Mouse (Mus musculus): ENCODE measurements around the gene Baiap2l1.

The Baiap2l1 gene

DNA sequence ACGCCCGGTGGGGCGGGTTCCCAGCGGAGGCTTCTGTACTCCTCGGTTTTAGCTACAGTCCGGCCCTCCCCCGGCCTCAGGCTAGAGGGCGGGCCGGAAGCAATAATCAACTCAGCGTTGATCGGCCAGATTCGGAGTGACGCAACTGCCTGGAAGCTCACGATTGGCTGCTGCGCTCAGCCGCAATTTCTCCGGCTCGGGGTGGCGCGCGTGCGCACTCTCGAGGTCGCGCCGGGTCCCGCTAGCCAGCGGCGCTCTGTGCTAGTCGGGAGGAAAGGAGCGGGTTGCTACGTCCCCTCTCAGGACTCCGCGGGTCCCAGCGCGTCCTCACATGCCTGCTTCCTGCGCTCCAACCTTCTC is 134.4 kb downstream of the Baiap2l1 start, which contains the start of gene Tecpr1:
Gene Tecpr1 (minus strand): TSS at position 113 of the 360 bp plus-strand sequence.
- peak; percentile 90 to 91 for DNase-seq

DNA sequence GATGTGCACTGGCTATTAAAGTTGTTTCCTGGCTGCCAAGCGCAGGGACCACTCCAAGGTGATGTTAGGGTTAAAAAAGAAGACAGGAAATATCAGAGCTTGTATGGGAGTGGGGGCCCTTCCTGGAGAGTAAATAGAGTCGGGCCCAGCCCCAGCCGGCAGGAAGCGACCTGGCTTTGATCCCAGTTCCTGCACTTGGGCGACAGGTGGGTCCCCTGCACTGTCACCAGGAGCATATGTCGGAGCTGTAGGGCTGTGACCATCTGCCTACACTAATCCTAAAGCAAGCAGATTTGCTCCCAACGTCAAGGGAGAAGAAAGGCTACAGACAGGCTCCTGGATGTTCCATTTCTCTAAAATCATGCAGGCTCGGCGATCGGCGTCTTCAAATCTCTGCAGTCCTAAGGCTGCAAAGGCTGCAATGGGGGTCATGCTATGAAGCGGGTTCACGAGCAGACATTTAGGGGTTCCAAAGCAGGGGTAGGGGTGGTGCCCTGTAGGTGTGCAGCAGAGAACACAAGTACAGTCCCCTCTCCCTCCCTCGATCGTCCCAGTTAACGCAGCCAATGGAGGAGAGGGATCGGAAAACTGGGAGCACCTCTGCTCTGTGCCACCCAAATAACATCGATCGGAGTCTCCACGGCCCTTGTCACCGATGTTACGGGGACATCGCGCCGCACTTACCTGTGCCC is 135.0 kb downstream of the Baiap2l1 start:
- DNase-seq = peak in 1 of 2 experiments; percentile 28

DNA sequence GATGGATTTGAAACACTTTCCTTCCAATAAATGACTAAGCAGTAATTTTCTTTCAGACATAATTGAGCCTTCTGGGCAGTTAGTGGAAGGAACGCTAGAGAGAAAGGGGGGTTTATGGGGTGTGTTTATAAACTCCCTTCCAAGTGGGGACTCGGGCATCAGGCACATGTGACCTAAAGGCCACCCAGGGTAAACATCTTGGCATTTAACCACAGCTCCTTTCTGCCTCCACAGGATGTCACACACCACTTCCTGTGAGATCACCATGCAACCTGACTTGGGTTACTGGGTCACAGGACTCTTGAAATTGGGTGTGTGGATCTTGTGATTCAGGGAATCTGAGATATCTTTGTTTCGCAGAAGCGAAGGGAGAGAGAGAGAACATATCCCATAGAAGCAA is 136.6 kb downstream of the Baiap2l1 start:
- DNase-seq = peak in 1 of 2 experiments; percentile 13

- DNase-seq = no peak
Measured at GRCm38 (mm10) chr5:144219936-144220335, 138.0 kb downstream of the Baiap2l1 start.

DNA sequence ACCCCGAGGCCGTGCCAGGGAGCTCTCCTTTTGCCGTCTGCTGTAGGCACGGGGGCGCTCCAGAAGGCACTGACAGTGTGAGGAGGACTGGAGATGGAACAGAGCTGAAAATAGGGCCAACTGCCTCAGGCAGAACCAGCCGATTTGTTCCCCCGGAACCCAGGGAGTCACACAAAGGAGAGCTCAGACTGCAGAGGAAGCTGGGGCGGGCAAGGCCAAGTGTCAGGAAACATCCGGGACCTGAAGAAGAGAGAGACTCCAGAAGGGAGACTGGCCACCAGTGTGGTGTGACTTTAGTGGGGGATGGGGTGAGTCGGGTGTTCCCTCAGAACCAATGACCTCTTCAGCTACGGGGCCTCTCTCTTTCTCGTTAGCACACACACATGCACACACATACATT is 138.6 kb downstream of the Baiap2l1 start:
- DNase-seq = no peak

DNA sequence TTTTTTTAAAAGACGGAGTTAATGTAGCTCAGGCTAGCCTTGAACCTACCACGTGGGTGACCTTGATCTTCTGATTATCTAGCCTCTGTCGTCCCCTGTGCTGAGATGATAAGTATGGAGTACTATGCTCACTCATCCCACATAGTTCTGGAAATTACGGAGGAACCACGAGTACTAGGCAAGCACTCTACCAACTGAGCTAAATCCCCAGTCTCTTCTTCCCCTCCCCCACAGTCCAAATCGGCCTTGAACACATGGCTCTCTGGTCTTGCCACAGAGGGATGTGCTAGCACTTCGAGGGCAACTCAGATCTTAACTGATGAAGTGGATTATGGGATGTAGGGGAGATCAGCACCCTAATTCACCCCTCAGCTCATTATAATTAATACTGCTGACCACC is 139.9 kb downstream of the Baiap2l1 start:
- no peak for DNase-seq

GRCm38 (mm10) chr5:144215992-144216391 is 141.9 kb downstream of the Baiap2l1 start:
- no peak for DNase-seq
